Mouse (Mus musculus): ENCODE measurements around the gene Krt18. TPM values are rescaled to one million over a fixed set of nuclear protein-coding genes. Genes with fewer than 3 reads are reported as not detected.

Gene Krt18
- polyA plus RNA-seq, 1 experiment from 2014 or later = 47.5 TPM

GRCm38 (mm10) chr15:101999156-101999555 lies 28.8 kb upstream of the Krt18 start:
- Histone ChIP-seq H3K9ac (no peak overlapping the region), H3K4me2 (replicated peaks) (no peak overlapping the region), H3K27ac (no peak overlapping the region), H3K4me1 (peaks cover 9% of the 10 kb centered on the region; the same call in 1 of the 2 replicates), H3K4me3 (no peak overlapping the region), H3K27me3 (peaks cover 35% of the 10 kb centered on the region), H3K9me3 (peaks cover 5% of the 10 kb centered on the region; the same call in 1 of the 2 replicates), H3K36me3 (no peaks in the 10 kb centered on the region)
- 87% methylated on average over 11 of the region's 11 CpGs for WGBS
- ATAC-seq (ENCODE audit: insufficient number of reproducible peaks, insufficient read depth, low FRiP score, low TSS enrichment) = no peak

GRCm38 (mm10) chr15:101999676-102000335 lies 28.2 kb upstream of the Krt18 start:
- H3K27ac ChIP-seq = no peak overlapping the region
- peaks cover 11% of the 10 kb centered on the region; the same call in 1 of the 2 replicates for H3K4me1 ChIP-seq
- no peak overlapping the region for H3K4me3 ChIP-seq
- H3K9me3 ChIP-seq = peaks cover 5% of the 10 kb centered on the region; the same call in 1 of the 2 replicates
- H3K27me3 ChIP-seq = peaks cover 41% of the 10 kb centered on the region
- H3K36me3 ChIP-seq = no peaks in the 10 kb centered on the region
- H3K9ac ChIP-seq = no peak overlapping the region
- H3K4me2 ChIP-seq (replicated peaks) = no peak overlapping the region
- 85% methylated on average over 11 of the region's 11 CpGs for WGBS
- ATAC-seq (ENCODE audit: insufficient number of reproducible peaks, insufficient read depth, low FRiP score, low TSS enrichment) = no peak

GRCm38 (mm10) chr15:102002646-102003488 lies 25.1 kb upstream of the Krt18 start:
- H3K9ac ChIP-seq = peak overlapping the region; percentile 44
- H3K27ac ChIP-seq = no peak overlapping the region; the same call in 1 of the 2 replicates
- ATAC-seq (ENCODE audit: insufficient number of reproducible peaks, insufficient read depth, low FRiP score, low TSS enrichment) = no peak
- H3K4me1 ChIP-seq = peaks cover 18% of the 10 kb centered on the region; the same call in 1 of the 2 replicates
- H3K4me2 ChIP-seq (replicated peaks) = peak overlapping the region; percentile 45
- WGBS = 3% methylated on average over 34 of the region's 34 CpGs
- H3K9me3 ChIP-seq = no peaks in the 10 kb centered on the region
- peak overlapping the region; percentile 28 for H3K4me3 ChIP-seq
- H3K36me3 ChIP-seq = no peaks in the 10 kb centered on the region
- H3K27me3 ChIP-seq = peaks cover 64% of the 10 kb centered on the region

- Histone ChIP-seq H3K4me3 (peak overlapping the region; percentile 28), H3K36me3 (no peaks in the 10 kb centered on the region), H3K27ac (no peak overlapping the region; the same call in 1 of the 2 replicates), H3K4me1 (peaks cover 18% of the 10 kb centered on the region; the same call in 1 of the 2 replicates), H3K9me3 (no peaks in the 10 kb centered on the region), H3K27me3 (peaks cover 60% of the 10 kb centered on the region), H3K9ac (peak overlapping the region; percentile 44; the same call in 1 of the 2 replicates), H3K4me2 (replicated peaks) (peak overlapping the region; percentile 45)
- no peak for ATAC-seq (ENCODE audit: insufficient number of reproducible peaks, insufficient read depth, low FRiP score, low TSS enrichment)
- 12% methylated on average over 12 of the region's 12 CpGs for WGBS
Observed at GRCm38 (mm10) chr15:102003516-102003915, 24.5 kb upstream of the Krt18 start.

GRCm38 (mm10) chr15:102004189-102004588 lies 23.8 kb upstream of the Krt18 start, which contains the start of gene Krt8:
Gene Krt8 (minus strand): TSS chr15:102004482.
- Histone ChIP-seq H3K4me3 (peak within 1 kb of the TSS; percentile 28), H3K9ac (peak within 1 kb of the TSS; percentile 44; the same call in 1 of the 2 replicates), H3K27me3 (peaks cover 60% of the 10 kb centered on the region), H3K9me3 (no peaks in the 10 kb centered on the region), H3K27ac (no peak within 1 kb of the TSS; the same call in 1 of the 2 replicates), H3K36me3 (no peaks in the 10 kb centered on the region), H3K4me1 (peaks cover 18% of the 10 kb centered on the region; the same call in 1 of the 2 replicates), H3K4me2 (replicated peaks) (peak within 1 kb of the TSS; percentile 45)
- ATAC-seq (ENCODE audit: insufficient number of reproducible peaks, insufficient read depth, low FRiP score, low TSS enrichment) = no peak
- WGBS = 18% methylated on average over 11 of the region's 11 CpGs

- Histone ChIP-seq H3K4me2 (replicated peaks) (no peak overlapping the region), H3K9ac (no peak overlapping the region), H3K27me3 (peaks cover 60% of the 10 kb centered on the region), H3K27ac (no peak overlapping the region), H3K9me3 (no peaks in the 10 kb centered on the region), H3K36me3 (no peaks in the 10 kb centered on the region), H3K4me1 (peaks cover 18% of the 10 kb centered on the region; the same call in 1 of the 2 replicates), H3K4me3 (no peak overlapping the region)
- ATAC-seq (ENCODE audit: insufficient number of reproducible peaks, insufficient read depth, low FRiP score, low TSS enrichment) = no peak
- 39% methylated on average over 4 of the region's 4 CpGs for WGBS
Observed at GRCm38 (mm10) chr15:102005290-102005689, 22.7 kb upstream of the Krt18 start.

GRCm38 (mm10) chr15:102006317-102006716 lies 21.7 kb upstream of the Krt18 start:
- no peaks in the 10 kb centered on the region for H3K9me3 ChIP-seq
- peaks cover 18% of the 10 kb centered on the region; the same call in 1 of the 2 replicates for H3K4me1 ChIP-seq
- no peak overlapping the region for H3K9ac ChIP-seq
- H3K27me3 ChIP-seq = peaks cover 57% of the 10 kb centered on the region
- H3K27ac ChIP-seq = no peak overlapping the region
- 16% methylated on average over 11 of the region's 11 CpGs for WGBS
- H3K4me3 ChIP-seq = no peak overlapping the region
- H3K4me2 ChIP-seq (replicated peaks) = no peak overlapping the region
- ATAC-seq (ENCODE audit: insufficient number of reproducible peaks, insufficient read depth, low FRiP score, low TSS enrichment) = no peak
- no peaks in the 10 kb centered on the region for H3K36me3 ChIP-seq

- Histone ChIP-seq H3K9me3 (no peaks in the 10 kb centered on the region), H3K27ac (no peak overlapping the region), H3K4me2 (replicated peaks) (no peak overlapping the region), H3K4me1 (peaks cover 18% of the 10 kb centered on the region; the same call in 1 of the 2 replicates), H3K27me3 (peaks cover 47% of the 10 kb centered on the region), H3K9ac (no peak overlapping the region), H3K36me3 (no peaks in the 10 kb centered on the region), H3K4me3 (no peak overlapping the region)
- WGBS = 37% methylated on average over 12 of the region's 12 CpGs
- no peak for ATAC-seq (ENCODE audit: insufficient number of reproducible peaks, insufficient read depth, low FRiP score, low TSS enrichment)
Observed at GRCm38 (mm10) chr15:102007097-102008069, 20.6 kb upstream of the Krt18 start.

- 63% methylated on average over 3 of the region's 3 CpGs for WGBS
- H3K27ac ChIP-seq = no peak overlapping the region
- H3K27me3 ChIP-seq = peaks cover 13% of the 10 kb centered on the region
- no peaks in the 10 kb centered on the region for H3K9me3 ChIP-seq
- H3K36me3 ChIP-seq = no peaks in the 10 kb centered on the region
- no peak for ATAC-seq (ENCODE audit: insufficient number of reproducible peaks, insufficient read depth, low FRiP score, low TSS enrichment)
- no peak overlapping the region for H3K4me2 ChIP-seq (replicated peaks)
- H3K9ac ChIP-seq = no peak overlapping the region
- no peak overlapping the region for H3K4me3 ChIP-seq
- peaks cover 12% of the 10 kb centered on the region; the same call in 1 of the 2 replicates for H3K4me1 ChIP-seq
Observed at GRCm38 (mm10) chr15:102010569-102011245, 17.3 kb upstream of the Krt18 start.

GRCm38 (mm10) chr15:102012260-102012765 lies 15.7 kb upstream of the Krt18 start:
- H3K9me3 ChIP-seq = no peaks in the 10 kb centered on the region
- no peak overlapping the region for H3K4me3 ChIP-seq
- H3K4me2 ChIP-seq (replicated peaks) = no peak overlapping the region
- WGBS = 50% methylated on average over 4 of the region's 4 CpGs
- peaks cover 12% of the 10 kb centered on the region for H3K4me1 ChIP-seq
- no peaks in the 10 kb centered on the region for H3K36me3 ChIP-seq
- ATAC-seq (ENCODE audit: insufficient number of reproducible peaks, insufficient read depth, low FRiP score, low TSS enrichment) = no peak
- no peak overlapping the region for H3K9ac ChIP-seq
- H3K27me3 ChIP-seq = no peaks in the 10 kb centered on the region
- no peak overlapping the region for H3K27ac ChIP-seq
